Mouse (Mus musculus) testis, adult 2 months (tissue): ENCODE results near the gene Ccdc170.

ENCODE experiments used
- CTCF ChIP-seq: fragments of 200-500 bp; IDR thresholded peaks from 2 replicates; pipeline ENCODE4 v1.5.1; 2012; ENCODE audit warnings: low read depth, mild to moderate bottlenecking, inconsistent platforms, low read length, moderate library complexity; ENCODE audit not compliant: control insufficient read depth, insufficient read depth, insufficient replicate concordance
- POLR2A ChIP-seq: fragments of 200-500 bp; IDR thresholded peaks from 2 replicates; pipeline ENCODE4 v1.6.1; 2012; ENCODE audit warnings: low read depth, mild to moderate bottlenecking, inconsistent platforms, low read length, moderate library complexity; ENCODE audit not compliant: control insufficient read depth

GRCm38 (mm10) chr10:4545550-4545949 is 63.2 kb downstream of the Ccdc170 start:
- TF ChIP-seq POLR2A (no peak), CTCF (peak; percentile 49; the same call in 1 of the 2 replicates)
